Mouse (Mus musculus): ENCODE measurements around the gene Atp13a2. TPM values are rescaled to one million over a fixed set of nuclear protein-coding genes. Genes with fewer than 3 reads are reported as not detected.

Gene Atp13a2
- polyA plus RNA-seq, 1 experiment from 2014 or later = 36.0 TPM

GRCm38 (mm10) chr4:141010526-141010925, 23.9 kb downstream of the Atp13a2 start:
- no peaks in the 10 kb centered on the region for H3K9me3 ChIP-seq
- no peaks in the 10 kb centered on the region for H3K27me3 ChIP-seq
- H3K4me1 ChIP-seq = peaks cover 35% of the 10 kb centered on the region
- H3K4me3 ChIP-seq = peak overlapping the region; percentile 60
- H3K36me3 ChIP-seq = peaks cover 38% of the 10 kb centered on the region
- peak overlapping the region; percentile 72 for H3K4me2 ChIP-seq
- peak; percentile 80 for ATAC-seq (ENCODE audit: borderline replicate concordance, extremely low read depth, low FRiP score, low TSS enrichment)
- peak overlapping the region; percentile 64 for H3K9ac ChIP-seq
- WGBS = 0% methylated on average over 26 of the region's 26 CpGs
- peak overlapping the region; percentile 91 for H3K27ac ChIP-seq

- WGBS = under 1% methylated on average over 17 of the region's 17 CpGs
- Histone ChIP-seq H3K9me3 (no peaks in the 10 kb centered on the region), H3K27ac (peak overlapping the region; percentile 91), H3K27me3 (no peaks in the 10 kb centered on the region), H3K9ac (peak overlapping the region; percentile 64), H3K4me3 (peak overlapping the region; percentile 60), H3K4me2 (peak overlapping the region; percentile 72), H3K36me3 (peaks cover 38% of the 10 kb centered on the region), H3K4me1 (peaks cover 39% of the 10 kb centered on the region)
- peak; percentile 53; the same call in 1 of the 2 replicates for ATAC-seq (ENCODE audit: borderline replicate concordance, extremely low read depth, low FRiP score, low TSS enrichment)
Observed at GRCm38 (mm10) chr4:141010941-141011429, 24.3 kb downstream of the Atp13a2 start.

- Histone ChIP-seq H3K27ac (peak overlapping the region; percentile 91), H3K4me2 (peak overlapping the region; percentile 72), H3K36me3 (peaks cover 35% of the 10 kb centered on the region), H3K4me3 (peak overlapping the region; percentile 60), H3K9me3 (no peaks in the 10 kb centered on the region), H3K9ac (peak overlapping the region; percentile 64), H3K27me3 (no peaks in the 10 kb centered on the region), H3K4me1 (peaks cover 41% of the 10 kb centered on the region)
- ATAC-seq (ENCODE audit: borderline replicate concordance, extremely low read depth, low FRiP score, low TSS enrichment) = no peak
- WGBS = 39% methylated on average over 14 of the region's 14 CpGs
Observed at GRCm38 (mm10) chr4:141011556-141012328, 25.1 kb downstream of the Atp13a2 start.

- Histone ChIP-seq H3K27ac (no peak overlapping the region), H3K4me3 (no peak overlapping the region)
- WGBS = 74% methylated on average over 10 of the region's 10 CpGs
Observed at GRCm38 (mm10) chr4:141012558-141012957, 25.9 kb downstream of the Atp13a2 start.

GRCm38 (mm10) chr4:141014114-141014513, 27.4 kb downstream of the Atp13a2 start:
- 66% methylated on average over 8 of the region's 8 CpGs for WGBS
- no peak overlapping the region for H3K4me2 ChIP-seq
- H3K4me1 ChIP-seq = peaks cover 44% of the 10 kb centered on the region
- no peak overlapping the region for H3K27ac ChIP-seq
- no peaks in the 10 kb centered on the region for H3K27me3 ChIP-seq
- no peak for ATAC-seq (ENCODE audit: borderline replicate concordance, extremely low read depth, low FRiP score, low TSS enrichment)
- H3K4me3 ChIP-seq = no peak overlapping the region
- H3K9me3 ChIP-seq = no peaks in the 10 kb centered on the region
- H3K36me3 ChIP-seq = peaks cover 28% of the 10 kb centered on the region
- H3K9ac ChIP-seq = no peak overlapping the region

More at GRCm38 (mm10) chr4:141012558-141012957, 25.9 kb downstream of the Atp13a2 start:
- ATAC-seq (ENCODE audit: borderline replicate concordance, extremely low read depth, low FRiP score, low TSS enrichment) = no peak
- Histone ChIP-seq H3K27me3 (no peaks in the 10 kb centered on the region), H3K4me1 (peaks cover 41% of the 10 kb centered on the region), H3K36me3 (peaks cover 30% of the 10 kb centered on the region), H3K9me3 (no peaks in the 10 kb centered on the region), H3K9ac (no peak overlapping the region), H3K4me2 (peak overlapping the region; percentile 72)

- peaks cover 50% of the 10 kb centered on the region for H3K4me1 ChIP-seq
- no peak overlapping the region for H3K4me2 ChIP-seq
- no peak overlapping the region for H3K4me3 ChIP-seq
- H3K27me3 ChIP-seq = no peaks in the 10 kb centered on the region
- WGBS = 85% methylated on average over 11 of the region's 11 CpGs
- no peak for ATAC-seq (ENCODE audit: borderline replicate concordance, extremely low read depth, low FRiP score, low TSS enrichment)
- peaks cover 28% of the 10 kb centered on the region for H3K36me3 ChIP-seq
- H3K9ac ChIP-seq = no peak overlapping the region
- no peaks in the 10 kb centered on the region for H3K9me3 ChIP-seq
- H3K27ac ChIP-seq = 0 out of 2 replicates have a peak overlapping the region, but pooled peaks have one; percentile 10
Observed at GRCm38 (mm10) chr4:141014856-141015255, 28.2 kb downstream of the Atp13a2 start.

- no peak for ATAC-seq (ENCODE audit: borderline replicate concordance, extremely low read depth, low FRiP score, low TSS enrichment)
- Histone ChIP-seq H3K9me3 (no peaks in the 10 kb centered on the region), H3K27ac (0 out of 2 replicates have a peak overlapping the region, but pooled peaks have one; percentile 10), H3K9ac (no peak overlapping the region), H3K4me1 (peaks cover 50% of the 10 kb centered on the region), H3K36me3 (peaks cover 28% of the 10 kb centered on the region), H3K4me2 (no peak overlapping the region), H3K27me3 (no peaks in the 10 kb centered on the region), H3K4me3 (no peak overlapping the region)
- 54% methylated on average over 7 of the region's 7 CpGs for WGBS
Observed at GRCm38 (mm10) chr4:141015356-141015755, 28.7 kb downstream of the Atp13a2 start.

GRCm38 (mm10) chr4:141016311-141016710, 29.6 kb downstream of the Atp13a2 start:
- Histone ChIP-seq H3K4me3 (no peak overlapping the region), H3K36me3 (peaks cover 28% of the 10 kb centered on the region), H3K4me2 (no peak overlapping the region), H3K9ac (no peak overlapping the region), H3K27me3 (no peaks in the 10 kb centered on the region), H3K4me1 (peaks cover 58% of the 10 kb centered on the region), H3K27ac (no peak overlapping the region; the same call in 1 of the 2 replicates), H3K9me3 (no peaks in the 10 kb centered on the region)
- ATAC-seq (ENCODE audit: borderline replicate concordance, extremely low read depth, low FRiP score, low TSS enrichment) = no peak
- 65% methylated on average over 9 of the region's 9 CpGs for WGBS

- H3K9me3 ChIP-seq = no peaks in the 10 kb centered on the region
- no peak for ATAC-seq (ENCODE audit: borderline replicate concordance, extremely low read depth, low FRiP score, low TSS enrichment)
- H3K27me3 ChIP-seq = no peaks in the 10 kb centered on the region
- no peak overlapping the region; the same call in 1 of the 2 replicates for H3K27ac ChIP-seq
- peaks cover 26% of the 10 kb centered on the region for H3K36me3 ChIP-seq
- H3K4me1 ChIP-seq = peaks cover 53% of the 10 kb centered on the region
- no peak overlapping the region for H3K4me3 ChIP-seq
- no peak overlapping the region for H3K4me2 ChIP-seq
- H3K9ac ChIP-seq = no peak overlapping the region
- 76% methylated on average over 29 of the region's 29 CpGs for WGBS
Observed at GRCm38 (mm10) chr4:141017657-141018436, 31.2 kb downstream of the Atp13a2 start.

- 0 out of 2 replicates have a peak overlapping the region, but pooled peaks have one; percentile 28 for H3K4me2 ChIP-seq
- H3K4me3 ChIP-seq = no peak overlapping the region
- 55% methylated on average over 17 of the region's 17 CpGs for WGBS
- peaks cover 55% of the 10 kb centered on the region for H3K4me1 ChIP-seq
- H3K27ac ChIP-seq = peak overlapping the region; percentile 95
- H3K9ac ChIP-seq = no peak overlapping the region
- H3K36me3 ChIP-seq = peaks cover 9% of the 10 kb centered on the region
- ATAC-seq (ENCODE audit: borderline replicate concordance, extremely low read depth, low FRiP score, low TSS enrichment) = no peak
- no peaks in the 10 kb centered on the region for H3K27me3 ChIP-seq
- H3K9me3 ChIP-seq = no peaks in the 10 kb centered on the region
Observed at GRCm38 (mm10) chr4:141020220-141020619, 33.5 kb downstream of the Atp13a2 start.

- peak overlapping the region; percentile 28 for H3K4me2 ChIP-seq
- H3K27me3 ChIP-seq = no peaks in the 10 kb centered on the region
- peak; percentile 88 for ATAC-seq (ENCODE audit: borderline replicate concordance, extremely low read depth, low FRiP score, low TSS enrichment)
- H3K9me3 ChIP-seq = no peaks in the 10 kb centered on the region
- H3K27ac ChIP-seq = peak overlapping the region; percentile 95
- H3K4me1 ChIP-seq = peaks cover 48% of the 10 kb centered on the region
- 17% methylated on average over 14 of the region's 14 CpGs for WGBS
- no peak overlapping the region for H3K9ac ChIP-seq
- H3K4me3 ChIP-seq = no peak overlapping the region
- peaks cover 6% of the 10 kb centered on the region; the same call in 1 of the 2 replicates for H3K36me3 ChIP-seq
Observed at GRCm38 (mm10) chr4:141020811-141021613, 34.3 kb downstream of the Atp13a2 start.
